Mouse (Mus musculus) neural tube, embryonic 14.5 days (tissue): ENCODE measurements around the gene Leng8. TPM values are rescaled to one million over a fixed set of nuclear protein-coding genes. Genes with fewer than 3 reads are reported as not detected.

Experiments
- ATAC-seq: fragments of 200-750 bp; cut with Nextera tagmentation; 2 replicates; pipeline ENCODE4 v1.8.0; 2017; ENCODE audit warnings: low read depth, mild to moderate bottlenecking, moderate TSS enrichment, moderate library complexity
- H3K27ac ChIP-seq: fragments of 300-500 bp; sonication (generic); 2 replicates; pipeline ENCODE4 v1.5.1; 2014; ENCODE audit warnings: low read depth, mild to moderate bottlenecking, control low read depth, low read length, moderate library complexity, mixed read lengths
- H3K27me3 ChIP-seq: fragments of 300-500 bp; sonication (generic); 2 replicates; pipeline ENCODE4 v1.6.1; 2014; ENCODE audit warnings: low read length; ENCODE audit not compliant: control insufficient read depth, insufficient read depth
- H3K36me3 ChIP-seq: fragments of 300-500 bp; sonication (generic); 2 replicates; pipeline ENCODE4 v1.6.1; 2014; ENCODE audit warnings: low read length, mixed read lengths; ENCODE audit not compliant: control insufficient read depth, insufficient read depth
- H3K4me1 ChIP-seq: fragments of 300-500 bp; sonication (generic); 2 replicates; pipeline ENCODE4 v1.6.1; 2014; ENCODE audit warnings: low read length; ENCODE audit not compliant: control insufficient read depth, insufficient read depth
- H3K4me2 ChIP-seq: fragments of 300-500 bp; sonication (generic); 2 replicates; pipeline ENCODE4 v1.6.1; 2014; ENCODE audit warnings: mild to moderate bottlenecking, low read depth, low read length, control low read depth
- H3K4me3 ChIP-seq: fragments of 300-500 bp; sonication (generic); 2 replicates; pipeline ENCODE4 v1.5.1; 2014; ENCODE audit warnings: low read depth, low read length, control low read depth, mixed read lengths
- H3K9ac ChIP-seq: fragments of 300-500 bp; sonication (generic); replicated peaks from 2 replicates; pipeline ENCODE4 v1.6.1; 2014; ENCODE audit warnings: low read depth, mild to moderate bottlenecking, control low read depth, low read length, mixed read lengths
- H3K9me3 ChIP-seq: fragments of 300-500 bp; sonication (generic); 2 replicates; pipeline ENCODE4 v1.6.1; 2016; ENCODE audit warnings: low read length; ENCODE audit not compliant: control insufficient read depth
- WGBS: fragments of 180-500 bp; shearing (Covaris S2); extraction: QIAGEN DNeasy Blood & Tissue Kit; methylation state at CpG from one replicate; pipeline ENCODE4 v1.1.7; 2014; 5-methylcytosine and 5-hydroxymethylcytosine counted together
- polyA plus RNA-seq: library from polyadenylated mRNA; unstranded; fragments of >200 nt; fragmentation: Nextera tagmentation; extraction: Ambion mirVana; gene quantifications from 2 replicates; pipeline ENCODE4 v1.2.1, GENCODE M21; 2014

Gene Leng8
- polyA plus RNA-seq, 1 experiment from 2014 or later, result 68.1 TPM

DNA sequence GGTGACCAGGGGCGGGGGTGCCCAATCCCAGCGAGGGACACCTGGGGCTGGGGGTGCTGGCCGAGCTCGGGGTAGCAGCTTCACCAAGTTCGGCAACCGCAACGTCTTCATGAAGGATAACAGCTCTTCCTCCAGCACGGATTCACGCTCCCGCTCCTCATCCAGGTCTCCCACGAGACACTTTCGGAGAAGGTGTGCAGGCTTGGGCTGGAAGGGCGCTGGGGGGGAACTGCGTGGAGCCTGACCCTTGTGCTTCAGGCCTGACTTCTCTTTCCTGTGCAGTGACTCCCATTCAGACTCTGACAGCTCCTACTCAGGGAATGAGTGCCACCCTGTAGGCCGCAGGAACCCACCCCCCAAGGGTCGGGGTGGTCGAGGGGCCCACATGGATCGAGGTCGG lies 6.7 kb downstream of the Leng8 start:
- 99% methylated on average over 19 of the region's 19 CpGs for WGBS
- H3K4me3 ChIP-seq, result no peak overlapping the region

DNA sequence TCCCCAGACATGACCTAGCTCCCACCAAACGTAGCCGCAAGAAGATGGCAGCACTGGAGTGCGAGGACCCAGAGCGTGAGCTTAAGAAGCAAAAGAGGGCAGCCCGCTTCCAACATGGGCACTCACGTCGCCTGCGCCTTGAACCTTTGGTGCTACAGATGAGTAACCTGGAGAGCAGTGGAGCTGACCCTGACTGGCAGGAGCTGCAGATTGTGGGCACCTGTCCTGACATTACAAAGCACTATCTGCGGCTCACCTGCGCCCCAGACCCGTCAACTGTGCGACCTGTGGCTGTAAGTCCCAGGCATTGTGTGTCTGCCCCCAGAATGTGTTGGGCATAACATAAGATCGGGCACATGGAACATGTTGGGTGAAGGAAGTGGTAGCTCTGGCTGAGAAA lies 7.2 kb downstream of the Leng8 start:
- Histone ChIP-seq H3K27me3 (no peaks in the 10 kb centered on the region), H3K4me2 (no peak overlapping the region), H3K36me3 (peaks cover 77% of the 10 kb centered on the region), H3K4me1 (peaks cover 7% of the 10 kb centered on the region; the same call in 1 of the 2 replicates), H3K9ac (no peak overlapping the region), H3K27ac (no peak overlapping the region), H3K9me3 (no peaks in the 10 kb centered on the region), H3K4me3 (no peak overlapping the region)
- no peak for ATAC-seq
- WGBS, result 96% methylated on average over 13 of the region's 13 CpGs

More for the DNA sequence above, 6.7 kb downstream of the Leng8 start:
- H3K4me2 ChIP-seq, result no peak overlapping the region
- peaks cover 79% of the 10 kb centered on the region for H3K36me3 ChIP-seq
- no peak overlapping the region for H3K9ac ChIP-seq
- ATAC-seq, result no peak
- H3K27me3 ChIP-seq, result no peaks in the 10 kb centered on the region
- no peaks in the 10 kb centered on the region for H3K9me3 ChIP-seq
- no peak overlapping the region for H3K27ac ChIP-seq
- H3K4me1 ChIP-seq, result peaks cover 5% of the 10 kb centered on the region; the same call in 1 of the 2 replicates

DNA sequence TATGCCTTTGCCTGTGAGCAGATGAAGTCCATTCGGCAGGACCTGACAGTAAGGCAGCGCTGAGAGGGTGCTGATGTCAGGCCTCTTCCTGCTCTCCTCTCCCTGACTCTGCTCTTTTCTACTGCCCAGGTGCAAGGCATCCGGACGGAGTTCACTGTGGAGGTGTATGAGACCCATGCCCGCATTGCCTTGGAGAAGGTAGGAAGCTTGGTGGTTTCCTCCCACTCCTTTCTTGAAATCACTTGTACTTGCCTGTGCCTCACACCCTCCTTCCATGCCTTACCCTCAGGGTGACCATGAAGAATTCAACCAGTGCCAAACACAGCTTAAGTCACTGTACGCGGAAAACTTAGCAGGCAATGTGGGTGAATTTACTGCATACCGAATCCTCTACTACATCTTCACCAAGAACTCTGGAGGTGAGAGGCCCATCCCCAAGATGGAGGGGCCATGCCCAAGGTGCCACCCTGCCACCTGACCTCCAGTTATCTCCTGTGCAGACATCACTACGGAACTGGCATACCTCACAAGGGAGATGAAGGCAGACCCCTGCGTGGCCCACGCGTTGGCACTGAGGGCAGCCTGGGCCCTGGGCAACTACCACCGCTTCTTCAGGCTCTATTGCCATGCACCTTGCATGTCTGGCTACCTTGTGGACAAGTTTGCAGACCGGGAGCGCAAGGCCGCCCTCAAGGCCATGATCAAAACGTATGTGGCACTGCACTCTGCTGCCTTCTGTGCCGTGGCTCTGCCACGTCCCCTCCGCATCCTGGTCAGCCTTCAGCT lies 8.1 kb downstream of the Leng8 start:
- H3K9ac ChIP-seq, result no peak overlapping the region
- no peaks in the 10 kb centered on the region for H3K27me3 ChIP-seq
- no peak for ATAC-seq
- 96% methylated on average over 20 of the region's 20 CpGs for WGBS
- H3K4me2 ChIP-seq, result no peak overlapping the region
- no peak overlapping the region for H3K4me3 ChIP-seq
- H3K9me3 ChIP-seq, result no peaks in the 10 kb centered on the region
- H3K27ac ChIP-seq, result no peak overlapping the region
- H3K36me3 ChIP-seq, result peaks cover 68% of the 10 kb centered on the region
- H3K4me1 ChIP-seq, result peaks cover 9% of the 10 kb centered on the region

DNA sequence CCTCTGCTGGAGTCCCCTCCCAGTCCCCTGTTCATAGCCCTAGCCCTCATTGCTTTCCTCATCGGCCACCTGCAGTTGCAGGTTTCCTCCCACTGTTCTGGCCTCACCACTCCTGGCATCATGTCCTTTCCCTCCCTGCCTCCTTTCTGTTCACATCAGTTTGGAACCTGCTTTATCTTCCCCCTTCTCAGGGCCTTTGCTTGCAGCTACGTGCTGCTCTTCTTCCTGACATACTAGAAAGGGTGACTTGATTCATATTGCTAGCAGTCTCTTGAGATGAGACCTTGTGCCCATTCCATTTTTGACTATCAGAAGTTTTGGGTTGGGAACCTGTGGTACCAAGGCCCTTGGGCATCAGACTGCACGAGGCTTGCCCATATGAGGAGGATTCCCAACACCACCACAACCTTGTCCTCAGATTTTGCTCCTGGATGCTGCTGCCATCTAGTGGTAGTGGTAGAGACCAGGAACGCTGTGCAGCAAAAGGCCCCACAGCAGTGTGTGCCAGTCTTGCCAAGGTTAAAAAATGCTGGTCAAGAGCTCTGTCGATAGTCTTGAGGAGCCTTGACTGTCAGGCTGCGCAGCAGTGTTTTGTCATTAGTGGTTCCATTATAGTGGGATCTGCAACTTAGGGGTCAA lies 8.8 kb downstream of the Leng8 start:
- WGBS, result 71% methylated on average over 6 of the region's 6 CpGs
- no peak for ATAC-seq
- H3K9ac ChIP-seq, result no peak overlapping the region

DNA sequence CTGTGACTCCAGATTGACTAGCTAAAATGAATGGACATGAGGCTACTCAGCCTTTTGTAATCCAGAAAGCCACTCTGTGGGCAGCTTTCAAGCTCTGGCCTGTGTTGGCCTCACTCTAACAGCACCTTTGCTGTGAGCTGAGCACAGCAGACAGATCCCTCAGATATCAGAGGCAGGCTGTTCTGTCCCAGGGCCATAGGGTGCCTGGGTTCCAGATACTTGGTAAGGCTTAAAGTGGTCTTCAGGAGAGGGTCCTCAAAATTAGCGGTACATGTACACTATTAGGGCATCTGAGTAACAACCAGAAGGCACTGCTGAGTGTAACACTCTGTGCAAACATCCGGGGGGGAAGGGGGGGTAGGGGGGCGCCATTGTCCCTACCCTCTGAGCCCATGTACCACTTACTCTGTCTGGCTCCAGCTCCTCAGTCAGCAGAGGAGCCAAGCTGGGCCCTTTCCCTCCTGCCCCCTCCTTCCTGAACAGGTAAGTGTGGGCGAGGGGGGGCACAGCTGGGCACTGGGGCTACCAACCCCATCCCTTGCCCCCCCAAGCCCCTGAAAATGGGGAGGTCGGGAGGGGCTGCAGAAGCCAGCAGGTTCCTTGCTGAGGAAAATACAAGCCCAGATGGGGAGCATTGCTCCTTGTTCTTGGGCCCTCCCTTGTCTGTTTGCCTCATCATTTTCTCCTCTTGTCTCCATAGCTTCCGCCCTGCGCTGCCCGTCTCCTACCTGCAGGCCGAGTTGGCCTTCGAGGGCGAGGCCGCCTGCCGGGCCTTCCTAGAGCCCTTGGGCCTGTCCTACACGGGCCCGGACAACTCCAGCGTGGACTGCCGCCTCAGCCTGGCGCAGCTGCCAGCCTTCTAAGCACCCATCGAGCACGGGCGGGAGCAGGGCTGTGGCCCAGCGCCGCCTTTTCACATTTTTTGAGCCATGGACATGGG lies 9.7 kb downstream of the Leng8 start:
- H3K4me3 ChIP-seq, result no peak overlapping the region
- no peak overlapping the region for H3K27ac ChIP-seq
- H3K9ac ChIP-seq, result no peak overlapping the region
- H3K4me2 ChIP-seq, result no peak overlapping the region
- H3K9me3 ChIP-seq, result no peaks in the 10 kb centered on the region
- WGBS, result 94% methylated on average over 23 of the region's 23 CpGs
- H3K27me3 ChIP-seq, result no peaks in the 10 kb centered on the region
- peaks cover 54% of the 10 kb centered on the region for H3K36me3 ChIP-seq
- ATAC-seq, result no peak
- H3K4me1 ChIP-seq, result peaks cover 17% of the 10 kb centered on the region

More for the DNA sequence above, 8.8 kb downstream of the Leng8 start:
- H3K4me1 ChIP-seq, result peaks cover 15% of the 10 kb centered on the region
- H3K4me3 ChIP-seq, result no peak overlapping the region
- no peaks in the 10 kb centered on the region for H3K9me3 ChIP-seq
- H3K27ac ChIP-seq, result no peak overlapping the region
- peaks cover 62% of the 10 kb centered on the region for H3K36me3 ChIP-seq
- no peaks in the 10 kb centered on the region for H3K27me3 ChIP-seq
- no peak overlapping the region for H3K4me2 ChIP-seq

DNA sequence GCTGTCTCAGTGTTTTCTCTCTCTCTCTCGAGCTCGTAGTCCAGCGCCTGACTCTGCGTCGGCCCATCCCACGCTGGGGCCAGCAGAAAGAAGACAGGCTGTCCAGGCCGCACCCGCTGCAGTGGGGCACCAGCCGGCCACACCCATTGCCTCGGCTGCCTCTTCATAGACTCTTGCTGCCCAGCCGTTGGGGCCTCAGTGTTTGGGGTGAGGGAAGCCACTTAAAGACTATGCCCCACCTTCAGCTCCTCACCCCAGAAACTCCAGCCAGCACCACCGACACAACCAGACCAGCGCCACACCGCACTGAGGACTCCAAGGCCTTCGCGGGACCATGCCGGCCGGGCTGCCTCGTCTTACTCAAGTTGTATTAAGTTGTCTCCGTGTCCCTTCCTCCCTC lies 10.5 kb downstream of the Leng8 start:
- H3K4me3 ChIP-seq, result no peak overlapping the region
- peaks cover 17% of the 10 kb centered on the region for H3K4me1 ChIP-seq
- no peak for ATAC-seq
- no peak overlapping the region for H3K4me2 ChIP-seq
- no peaks in the 10 kb centered on the region for H3K27me3 ChIP-seq
- H3K9ac ChIP-seq, result no peak overlapping the region
- H3K9me3 ChIP-seq, result no peaks in the 10 kb centered on the region
- no peak overlapping the region for H3K27ac ChIP-seq
- H3K36me3 ChIP-seq, result peaks cover 46% of the 10 kb centered on the region
- 91% methylated on average over 20 of the region's 20 CpGs for WGBS

DNA sequence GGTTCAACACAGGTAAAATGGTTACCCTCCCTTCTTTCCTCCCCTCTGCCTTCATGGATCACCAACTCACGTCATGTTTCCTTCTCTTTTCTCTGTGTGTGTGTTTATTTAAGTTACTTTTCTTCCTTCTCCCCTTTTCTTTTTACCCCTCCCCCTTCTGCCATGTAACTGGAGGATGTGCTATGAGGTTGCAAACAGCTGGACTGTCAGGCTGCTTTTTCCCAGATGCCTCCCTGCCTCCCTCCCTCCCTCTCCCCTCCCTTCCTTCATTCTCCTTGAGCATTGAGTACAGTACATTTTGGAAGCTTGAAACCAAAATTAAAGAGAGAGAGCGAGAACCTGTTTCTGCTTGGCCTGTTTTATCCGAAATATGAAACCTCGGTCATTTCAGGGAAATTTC lies 11.0 kb downstream of the Leng8 start:
- H3K4me1 ChIP-seq, result peaks cover 17% of the 10 kb centered on the region
- no peak overlapping the region for H3K4me3 ChIP-seq
- WGBS, result 90% methylated on average over 4 of the region's 4 CpGs
- H3K9me3 ChIP-seq, result no peaks in the 10 kb centered on the region
- no peak overlapping the region for H3K27ac ChIP-seq
- no peaks in the 10 kb centered on the region for H3K27me3 ChIP-seq
- ATAC-seq, result no peak
- peak overlapping the region; percentile 64; the same call in 1 of the 2 replicates for H3K4me2 ChIP-seq
- H3K36me3 ChIP-seq, result peaks cover 41% of the 10 kb centered on the region
- no peak overlapping the region for H3K9ac ChIP-seq

DNA sequence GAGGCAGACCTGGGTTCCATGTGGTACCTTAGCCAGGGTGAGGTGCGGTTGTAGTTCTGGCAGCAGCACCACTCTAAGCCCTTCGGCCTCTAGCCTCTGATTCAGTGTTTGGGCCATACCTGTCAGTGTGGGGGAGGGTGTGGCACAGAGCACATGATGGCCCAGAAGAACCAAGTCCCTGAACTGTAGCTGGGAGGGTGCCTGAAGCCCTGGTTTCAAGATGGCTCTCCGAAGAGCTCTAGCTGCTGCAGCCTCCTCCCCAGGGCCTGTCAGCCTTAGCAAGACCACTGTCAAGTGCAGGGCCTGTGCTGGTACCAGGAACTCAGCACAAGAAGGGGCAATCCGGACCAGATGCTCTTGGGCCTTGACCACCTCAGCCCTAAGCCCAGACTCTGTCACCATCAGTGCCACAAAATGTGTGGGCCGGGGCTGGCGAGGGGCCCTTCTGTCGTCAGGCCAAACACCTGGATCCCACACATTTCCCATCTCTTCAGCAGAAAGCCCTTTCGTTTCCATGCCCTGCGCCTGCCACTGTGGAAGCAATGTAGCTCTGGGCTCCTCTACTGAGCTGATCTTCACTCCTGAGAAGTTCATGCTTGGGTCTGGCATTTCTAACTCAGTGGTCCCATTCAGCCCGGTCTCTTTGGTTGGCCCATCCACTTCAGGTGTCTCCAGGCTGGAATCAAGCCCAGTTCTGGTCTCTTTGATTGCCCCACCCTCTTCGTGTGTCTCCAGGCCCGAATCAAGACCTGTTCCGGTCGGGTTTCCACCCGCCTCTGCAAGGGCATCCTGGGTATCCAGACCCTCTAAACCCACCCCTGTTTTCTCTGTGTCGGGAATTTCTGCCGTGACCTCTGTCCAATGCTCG lies 11.7 kb downstream of the Leng8 start:
- peak; percentile 36 for ATAC-seq
- 25% methylated on average over 18 of the region's 18 CpGs for WGBS

More for the DNA sequence above, 11.7 kb downstream of the Leng8 start:
- H3K27ac ChIP-seq, result peak overlapping the region; percentile 90
- H3K27me3 ChIP-seq, result no peaks in the 10 kb centered on the region
- H3K9me3 ChIP-seq, result no peaks in the 10 kb centered on the region
- H3K4me2 ChIP-seq, result peak overlapping the region; percentile 64
- H3K36me3 ChIP-seq, result peaks cover 34% of the 10 kb centered on the region
- peaks cover 17% of the 10 kb centered on the region for H3K4me1 ChIP-seq
- H3K9ac ChIP-seq, result peak overlapping the region; percentile 79
- peak overlapping the region; percentile 58 for H3K4me3 ChIP-seq
